Comparison of ENCODE assay signal across 9 mouse cellular contexts in genomic region chr3:84090982-84091381, GRCm38 (mm10). TPM values are rescaled to one million over a fixed set of nuclear protein-coding genes. Genes with fewer than 3 reads are reported as not detected.
DNase-seq lines count a peak whose midpoint lies in the region; ATAC-seq and TF ChIP-seq lines count a peak whose summit lies in the region.
"Had no signal": no experiment of that assay in that cellular context is flagged by ENCODE, and none has a peak within 500 bp of the region (broad histone marks: within the 10 kb centered on the region; RNA-seq: fewer than 3 reads in every experiment).

No protein-coding gene starts in this region.

- no peaks in the 10 kb centered on the region for H3K9me3 ChIP-seq in lung, embryonic 14.5 days (ENCODE audit: low read depth, low read length)
- H3K9me3 ChIP-seq: limb, embryonic 13.5 days had no signal

- no peak overlapping the region for H3K9ac ChIP-seq in lung, embryonic 14.5 days
- H3K9ac ChIP-seq: limb, embryonic 13.5 days had no signal

- H3K4me2 ChIP-seq in lung, embryonic 14.5 days, result no peak overlapping the region
- H3K4me2 ChIP-seq: limb, embryonic 13.5 days had no signal

- no peaks in the 10 kb centered on the region for H3K4me1 ChIP-seq in embryonic fibroblast, embryonic 13.5 days (ENCODE audit: control insufficient read depth, insufficient read depth, low read length)
- H3K4me1 ChIP-seq in lung, embryonic 14.5 days (ENCODE audit: insufficient read depth), result no peaks in the 10 kb centered on the region
- H3K4me1 ChIP-seq: limb, embryonic 13.5 days had no signal

- TF ChIP-seq POLR2A in embryonic fibroblast, embryonic 13.5 days (IDR thresholded peaks at IDR 0.05; ENCODE audit: low read depth, low read length), result no peak

- no peak for DNase-seq in layer of hippocampus, adult 2 months (ENCODE audit: low spot score in 2 of 2)
- no peak for DNase-seq in layer of hippocampus, adult 18-20 months (ENCODE audit: low spot score in 2 of 2)
- DNase-seq in T-cell, adult 2 months (ENCODE audit: low spot score), result peak; percentile 35
- peak; percentile 58 for DNase-seq in lung, embryonic 14.5 days
- no peak for DNase-seq in right cerebral cortex, postnatal 4 days
- DNase-seq in ovary, postnatal 36 days (ENCODE audit: low spot score), result no peak
- no peak for DNase-seq in right cerebral cortex, postnatal 14 days

- ATAC-seq in lung, embryonic 14.5 days (ENCODE audit: insufficient read depth), result peak; percentile 73

- H3K27ac ChIP-seq in layer of hippocampus, adult 2 months, result no peak overlapping the region
- no peak overlapping the region for H3K27ac ChIP-seq in embryonic fibroblast, embryonic 13.5 days (ENCODE audit: insufficient read depth, low read length)
- no peak overlapping the region for H3K27ac ChIP-seq in lung, embryonic 14.5 days (ENCODE audit: low read depth)
- H3K27ac ChIP-seq: limb, embryonic 13.5 days had no signal

- WGBS in lung, embryonic 14.5 days, result 33% methylated on average over 2 of the region's 2 CpGs

- peak; percentile 63 for TF ChIP-seq CTCF in layer of hippocampus, adult 2 months (conservative IDR thresholded peaks at IDR 0.05)
- 0 out of 2 replicates have a peak, but pooled peaks have one; percentile 18 for TF ChIP-seq CTCF in embryonic fibroblast, embryonic 13.5 days (IDR thresholded peaks at IDR 0.05; ENCODE audit: borderline replicate concordance, insufficient read depth, low read length)
- peak; percentile 54 for TF ChIP-seq CTCF in lung, embryonic 14.5 days (IDR thresholded peaks at IDR 0.05; ENCODE audit: low read depth)

- no peaks in the 10 kb centered on the region for H3K27me3 ChIP-seq in lung, embryonic 14.5 days (ENCODE audit: insufficient read depth, low read length)
- H3K27me3 ChIP-seq: limb, embryonic 13.5 days had no signal

- H3K36me3 ChIP-seq in lung, embryonic 14.5 days (ENCODE audit: insufficient read depth), result no peaks in the 10 kb centered on the region
- H3K36me3 ChIP-seq: limb, embryonic 13.5 days had no signal

- H3K4me3 ChIP-seq in layer of hippocampus, adult 2 months, result no peak overlapping the region
- no peak overlapping the region for H3K4me3 ChIP-seq in embryonic fibroblast, embryonic 13.5 days (ENCODE audit: insufficient read depth, low read length)
- no peak overlapping the region for H3K4me3 ChIP-seq in lung, embryonic 14.5 days (ENCODE audit: low read depth, low read length)
- H3K4me3 ChIP-seq: limb, embryonic 13.5 days had no signal

RNA-seq across cellular contexts. Expression of gene Tmem131l, which starts 51.0 kb away (rescaled TPM):
- 10 to 100 TPM; 27.4 to 36.5 TPM for total RNA-seq in layer of hippocampus, adult 2 months (2021)
- total RNA-seq in layer of hippocampus, adult 18-20 months (2021), result 10 to 100 TPM; 28.0 to 33.3 TPM
- 11.6 and 22.6 TPM in 2 replicates for polyA plus RNA-seq in embryonic fibroblast, embryonic 13.5 days (2011; ENCODE audit: insufficient read length, low read depth, missing spikeins)
- 59.5 and 61.9 TPM in 2 replicates for polyA plus RNA-seq in lung, embryonic 14.5 days (2014; fragmentation: Nextera tagmentation; extraction: Ambion mirVana)

Comparison
In these comparisons a context has a peak if more than half of its experiments do, and no peak if none do; other contexts are left out.
1. DNase-seq: peak in T-cell, adult 2 months (single experiment) and lung, embryonic 14.5 days (single experiment); none in layer of hippocampus, adult 2 months (0 of 2), layer of hippocampus, adult 18-20 months (0 of 2), right cerebral cortex, postnatal 4 days (single experiment), ovary, postnatal 36 days (single experiment) and right cerebral cortex, postnatal 14 days (single experiment).
2. Peak in every context shown above with its lines, with median percentiles within 50 percentile points of each other: CTCF ChIP-seq.